Mouse (Mus musculus) heart, embryonic 16.5 days (tissue): ENCODE data around the gene Fezf2. TPM values are rescaled to one million over a fixed set of nuclear protein-coding genes. Genes with fewer than 3 reads are reported as not detected.

ENCODE experiments used
- ATAC-seq: fragments of 200-750 bp; cut with Nextera tagmentation; replicated peaks from 2 replicates; pipeline ENCODE4 v1.8.0; 2017; ENCODE audit warnings: moderate number of reproducible peaks; ENCODE audit not compliant: insufficient read depth, low FRiP score; ENCODE audit errors: extremely low read depth
- H3K27ac ChIP-seq: fragments of 300-500 bp; sonication (generic); 2 replicates; pipeline ENCODE4 v1.5.1; 2014; ENCODE audit warnings: mild to moderate bottlenecking, low read length, control low read depth, moderate library complexity
- H3K27me3 ChIP-seq: fragments of 300-500 bp; sonication (generic); 2 replicates; pipeline ENCODE4 v1.6.1; 2014; ENCODE audit warnings: low read length, mixed read lengths; ENCODE audit not compliant: control insufficient read depth, insufficient read depth
- H3K36me3 ChIP-seq: fragments of 300-500 bp; sonication (generic); 2 replicates; pipeline ENCODE4 v1.6.1; 2014; ENCODE audit not compliant: control insufficient read depth, insufficient read depth
- H3K4me1 ChIP-seq: fragments of 300-500 bp; sonication (generic); 2 replicates; pipeline ENCODE4 v1.6.1; 2014; ENCODE audit warnings: low read length, mixed read lengths; ENCODE audit not compliant: control insufficient read depth, insufficient read depth
- H3K4me2 ChIP-seq: fragments of 300-500 bp; sonication (generic); 2 replicates; pipeline ENCODE4 v1.6.1; 2014; ENCODE audit warnings: low read depth, mild to moderate bottlenecking, control low read depth, low read length
- H3K4me3 ChIP-seq: fragments of 300-500 bp; sonication (generic); 2 replicates; pipeline ENCODE4 v1.5.1; 2014; ENCODE audit warnings: mild to moderate bottlenecking, control low read depth, low read length
- H3K9ac ChIP-seq: fragments of 300-500 bp; sonication (generic); 2 replicates; pipeline ENCODE4 v1.6.1; 2014; ENCODE audit warnings: low read length, control low read depth
- H3K9me3 ChIP-seq: fragments of 300-500 bp; sonication (generic); replicated peaks from 2 replicates; pipeline ENCODE4 v1.6.1; 2016; ENCODE audit warnings: low read length; ENCODE audit not compliant: control insufficient read depth
- WGBS: fragments of 180-500 bp; shearing (Covaris S2); extraction: QIAGEN DNeasy Blood & Tissue Kit; methylation state at CpG from one replicate; pipeline ENCODE4 v1.1.7; 2014; 5-methylcytosine and 5-hydroxymethylcytosine counted together
- polyA plus RNA-seq: library from polyadenylated mRNA; unstranded; fragments of >200 nt; fragmentation: Nextera tagmentation; extraction: Ambion mirVana; gene quantifications from 2 replicates; pipeline ENCODE4 v1.2.1, GENCODE M21; 2015

Fezf2 gene
- polyA plus RNA-seq, 1 experiment from 2014 or later, result 0.70 TPM

- no peak overlapping the region for H3K27ac ChIP-seq
- ATAC-seq, result no peak
- WGBS, result 92% methylated on average over 2 of the region's 2 CpGs
These were observed 29.3 kb upstream of the Fezf2 start for GRCm38 (mm10) chr14:12377289-12377688.

GRCm38 (mm10) chr14:12375451-12375850 lies 27.5 kb upstream of the Fezf2 start:
- Histone ChIP-seq H3K27ac (no peak overlapping the region), H3K9me3 (no peaks in the 10 kb centered on the region), H3K36me3 (no peaks in the 10 kb centered on the region), H3K27me3 (no peaks in the 10 kb centered on the region), H3K4me2 (no peak overlapping the region), H3K9ac (no peak overlapping the region), H3K4me1 (no peaks in the 10 kb centered on the region), H3K4me3 (no peak overlapping the region)
- WGBS, result 80% methylated on average over 2 of the region's 2 CpGs
- no peak for ATAC-seq

More at GRCm38 (mm10) chr14:12377289-12377688, 29.3 kb upstream of the Fezf2 start:
- Histone ChIP-seq H3K9me3 (no peaks in the 10 kb centered on the region), H3K27me3 (no peaks in the 10 kb centered on the region), H3K9ac (no peak overlapping the region), H3K36me3 (no peaks in the 10 kb centered on the region), H3K4me3 (no peak overlapping the region), H3K4me2 (no peak overlapping the region), H3K4me1 (no peaks in the 10 kb centered on the region)

- Histone ChIP-seq H3K36me3 (no peaks in the 10 kb centered on the region), H3K27ac (no peak overlapping the region), H3K27me3 (peaks cover 88% of the 10 kb centered on the region), H3K9ac (no peak overlapping the region), H3K4me2 (no peak overlapping the region), H3K4me1 (peaks cover 2% of the 10 kb centered on the region; the same call in 1 of the 2 replicates), H3K9me3 (no peaks in the 10 kb centered on the region), H3K4me3 (no peak overlapping the region)
- ATAC-seq, result no peak
- WGBS, result 11% methylated on average over 16 of the region's 16 CpGs
These were observed 2.4 kb upstream of the Fezf2 start for GRCm38 (mm10) chr14:12350271-12350916.

GRCm38 (mm10) chr14:12349334-12350090 lies 1.5 kb upstream of the Fezf2 start:
- no peaks in the 10 kb centered on the region for H3K36me3 ChIP-seq
- no peak overlapping the region for H3K4me3 ChIP-seq
- H3K27me3 ChIP-seq, result peaks cover 93% of the 10 kb centered on the region
- no peak overlapping the region for H3K4me2 ChIP-seq
- 14% methylated on average over 15 of the region's 15 CpGs for WGBS
- no peak overlapping the region for H3K9ac ChIP-seq
- no peak for ATAC-seq
- H3K4me1 ChIP-seq, result peaks cover 2% of the 10 kb centered on the region; the same call in 1 of the 2 replicates
- no peaks in the 10 kb centered on the region for H3K9me3 ChIP-seq
- H3K27ac ChIP-seq, result no peak overlapping the region

- WGBS, result 3% methylated on average over 26 of the region's 26 CpGs
- Histone ChIP-seq H3K36me3 (no peaks in the 10 kb centered on the region), H3K4me3 (peak overlapping the region; percentile 43), H3K27ac (no peak overlapping the region), H3K9me3 (no peaks in the 10 kb centered on the region), H3K4me2 (peak overlapping the region; percentile 55), H3K4me1 (peaks cover 2% of the 10 kb centered on the region; the same call in 1 of the 2 replicates), H3K27me3 (peaks cover 99% of the 10 kb centered on the region), H3K9ac (no peak overlapping the region)
- ATAC-seq, result no peak
These were observed 956 bp downstream of the Fezf2 start for GRCm38 (mm10) chr14:12346865-12347600.

GRCm38 (mm10) chr14:12346011-12346864 lies 1.8 kb downstream of the Fezf2 start:
- no peak overlapping the region for H3K9ac ChIP-seq
- WGBS, result 1% methylated on average over 50 of the region's 50 CpGs
- peaks cover 4% of the 10 kb centered on the region; the same call in 1 of the 2 replicates for H3K4me1 ChIP-seq
- H3K36me3 ChIP-seq, result no peaks in the 10 kb centered on the region
- H3K27ac ChIP-seq, result no peak overlapping the region
- H3K27me3 ChIP-seq, result peaks cover 100% of the 10 kb centered on the region
- no peak for ATAC-seq
- peak overlapping the region; percentile 55 for H3K4me2 ChIP-seq
- H3K4me3 ChIP-seq, result peak overlapping the region; percentile 43
- no peaks in the 10 kb centered on the region for H3K9me3 ChIP-seq

GRCm38 (mm10) chr14:12345241-12345921 lies 2.6 kb downstream of the Fezf2 start:
- Histone ChIP-seq H3K4me1 (peaks cover 7% of the 10 kb centered on the region), H3K9ac (no peak overlapping the region), H3K4me2 (peak overlapping the region; percentile 50), H3K9me3 (no peaks in the 10 kb centered on the region), H3K27me3 (peaks cover 100% of the 10 kb centered on the region), H3K36me3 (no peaks in the 10 kb centered on the region), H3K4me3 (peak overlapping the region; percentile 38), H3K27ac (no peak overlapping the region)
- 2% methylated on average over 40 of the region's 40 CpGs for WGBS
- ATAC-seq, result no peak

- ATAC-seq, result no peak
- H3K27ac ChIP-seq, result no peak overlapping the region
These were observed 3.2 kb downstream of the Fezf2 start for GRCm38 (mm10) chr14:12344746-12345240.

More at GRCm38 (mm10) chr14:12344746-12345240, 3.2 kb downstream of the Fezf2 start:
- H3K36me3 ChIP-seq, result no peaks in the 10 kb centered on the region
- 1% methylated on average over 39 of the region's 39 CpGs for WGBS
- no peak overlapping the region for H3K9ac ChIP-seq
- peak overlapping the region; percentile 38 for H3K4me3 ChIP-seq
- H3K4me1 ChIP-seq, result peaks cover 11% of the 10 kb centered on the region
- H3K27me3 ChIP-seq, result peaks cover 99% of the 10 kb centered on the region
- peak overlapping the region; percentile 50 for H3K4me2 ChIP-seq
- no peaks in the 10 kb centered on the region for H3K9me3 ChIP-seq
